Mouse (Mus musculus) common myeloid progenitor, adult 5-6 weeks (primary cell): ENCODE results near the gene Ptprm. TPM values are rescaled to one million over a fixed set of nuclear protein-coding genes. Genes with fewer than 3 reads are reported as not detected.

Experiments used
- ATAC-seq: replicated peaks from 2 replicates; pipeline ENCODE4 v1.8.0; 2016; ENCODE audit warnings: low read depth, mild to moderate bottlenecking, moderate TSS enrichment, inconsistent platforms; ENCODE audit not compliant: poor library complexity, severe bottlenecking
- total RNA-seq: library from RNA; stranded (forward); fragments of 200-1000, 187-1606 nt; gene quantifications from 2 replicates; pipeline ENCODE4 v1.2.3, GENCODE M21; 2017

The Ptprm gene
- total RNA-seq, 1 experiment from 2014 or later = 0.14 TPM

- ATAC-seq = no peak
Observed at GRCm38 (mm10) chr17:67016501-67016900, 337.8 kb downstream of the Ptprm start.

- ATAC-seq = no peak
Observed at GRCm38 (mm10) chr17:67013217-67013616, 341.0 kb downstream of the Ptprm start.

- no peak for ATAC-seq
Observed at GRCm38 (mm10) chr17:67011836-67012583, 342.2 kb downstream of the Ptprm start.

GRCm38 (mm10) chr17:67010136-67010535 lies 344.1 kb downstream of the Ptprm start:
- no peak for ATAC-seq

GRCm38 (mm10) chr17:67008137-67008536 lies 346.1 kb downstream of the Ptprm start:
- no peak for ATAC-seq

GRCm38 (mm10) chr17:67006740-67007385 lies 347.4 kb downstream of the Ptprm start:
- no peak for ATAC-seq

- no peak for ATAC-seq
Observed at GRCm38 (mm10) chr17:66996882-66997281, 357.4 kb downstream of the Ptprm start.

- no peak for ATAC-seq
Observed at GRCm38 (mm10) chr17:66996016-66996415, 358.2 kb downstream of the Ptprm start.

GRCm38 (mm10) chr17:66991815-66992214 lies 362.4 kb downstream of the Ptprm start:
- no peak for ATAC-seq

GRCm38 (mm10) chr17:66990761-66991160 lies 363.5 kb downstream of the Ptprm start:
- ATAC-seq = no peak

- no peak for ATAC-seq
Observed at GRCm38 (mm10) chr17:66988014-66988413, 366.2 kb downstream of the Ptprm start.

GRCm38 (mm10) chr17:66981649-66982048 lies 372.6 kb downstream of the Ptprm start:
- ATAC-seq = no peak

- ATAC-seq = no peak
Observed at GRCm38 (mm10) chr17:66979971-66980370, 374.3 kb downstream of the Ptprm start.

- no peak for ATAC-seq
Observed at GRCm38 (mm10) chr17:66976490-66976889, 377.8 kb downstream of the Ptprm start.

GRCm38 (mm10) chr17:66972976-66973375 lies 381.3 kb downstream of the Ptprm start:
- no peak for ATAC-seq

- no peak for ATAC-seq
Observed at GRCm38 (mm10) chr17:66960986-66961385, 393.3 kb downstream of the Ptprm start.

GRCm38 (mm10) chr17:66960557-66960956 lies 393.7 kb downstream of the Ptprm start:
- no peak for ATAC-seq

GRCm38 (mm10) chr17:66959815-66960214 lies 394.4 kb downstream of the Ptprm start:
- no peak for ATAC-seq

GRCm38 (mm10) chr17:66958766-66959165 lies 395.5 kb downstream of the Ptprm start:
- ATAC-seq = no peak

GRCm38 (mm10) chr17:66944498-66944897 lies 409.8 kb downstream of the Ptprm start:
- no peak for ATAC-seq

- no peak for ATAC-seq
Observed at GRCm38 (mm10) chr17:66943539-66943938, 410.7 kb downstream of the Ptprm start.

- ATAC-seq = no peak
Observed at GRCm38 (mm10) chr17:66925611-66926010, 428.6 kb downstream of the Ptprm start.
